Mouse (Mus musculus) adrenal gland, postnatal 36 days (tissue): ENCODE data around the gene Exoc5. TPM values are rescaled to one million over a fixed set of nuclear protein-coding genes. Genes with fewer than 3 reads are reported as not detected.

ENCODE experiments used
- DNase-seq, 2 experiments: peaks; one replicate each; pipeline ENCODE4 v3.0.0; 2021; ENCODE audit warnings: mixed read lengths in 1 of 2
- total RNA-seq, 2 experiments: library from RNA; stranded (reverse); gene quantifications; 2 replicates each; pipeline ENCODE4 v1.2.3; 2021

Gene Exoc5
- total RNA-seq, 2 experiments from 2014 or later = 34.6 to 39.2 TPM

DNA sequence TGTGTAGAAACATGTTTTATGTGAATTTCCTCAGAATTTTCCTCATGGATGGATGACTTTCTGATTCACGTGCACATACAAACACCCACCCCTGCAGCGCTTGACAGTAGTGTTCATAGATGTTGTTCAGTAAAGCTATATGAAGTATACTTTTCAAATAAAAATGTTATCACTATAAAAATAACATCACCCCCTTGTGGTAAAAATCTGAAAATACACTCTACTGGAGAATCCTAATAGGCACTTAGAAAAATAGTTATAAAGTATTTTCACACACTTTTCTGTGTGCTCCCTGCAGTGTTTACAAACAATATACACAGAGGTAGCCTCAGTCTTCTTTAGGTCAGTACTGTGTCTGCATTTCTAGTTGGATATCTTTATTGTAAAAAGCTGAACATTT is 58.5 kb downstream of the Exoc5 start:
- DNase-seq = no peak

GRCm38 (mm10) chr14:49001655-49002054 is 64.8 kb downstream of the Exoc5 start:
- no peak for DNase-seq

DNA sequence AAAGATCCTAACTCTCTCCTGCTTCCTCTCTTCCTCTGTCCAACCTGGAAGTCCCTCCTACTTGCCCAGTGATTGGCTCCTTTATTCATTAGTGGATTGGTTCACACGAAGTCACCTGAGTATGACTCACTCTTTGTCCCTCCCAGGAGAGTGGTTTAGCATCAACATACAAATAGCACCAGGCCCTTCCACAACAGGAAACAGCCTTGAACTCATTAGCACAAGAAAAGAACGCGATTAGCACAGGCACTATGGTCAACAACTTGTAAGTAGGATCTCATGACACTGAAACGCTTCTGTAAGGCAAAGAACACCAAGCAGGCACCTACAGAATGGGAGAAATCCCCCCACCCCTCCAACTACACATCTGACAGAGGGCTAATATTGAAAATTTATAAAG is 67.7 kb downstream of the Exoc5 start:
- DNase-seq = no peak

- no peak for DNase-seq
These were observed 72.6 kb downstream of the Exoc5 start for GRCm38 (mm10) chr14:48993861-48994260.

GRCm38 (mm10) chr14:48992070-48992580 is 74.3 kb downstream of the Exoc5 start:
- DNase-seq = no peak

DNA sequence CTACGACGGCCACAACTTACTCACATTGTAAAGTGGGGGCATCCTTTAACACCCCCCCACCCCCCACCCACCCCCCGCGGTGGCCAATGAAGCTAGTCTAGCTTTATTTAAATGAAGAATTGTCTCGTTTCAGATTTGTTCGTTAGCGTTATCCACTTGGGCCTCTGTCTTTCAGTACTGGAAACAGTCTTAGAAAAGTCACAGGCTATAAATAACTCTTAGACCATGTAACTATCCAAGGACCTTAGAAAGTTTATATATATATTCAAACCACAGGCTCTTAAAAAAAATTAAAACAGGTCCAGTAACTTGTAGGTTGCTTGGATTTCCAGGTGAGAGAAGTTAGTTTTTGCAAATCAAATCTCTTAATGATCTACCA is 75.3 kb downstream of the Exoc5 start:
- no peak for DNase-seq

- peak; percentile 47 to 54 for DNase-seq
These were observed 75.8 kb downstream of the Exoc5 start for GRCm38 (mm10) chr14:48990471-48991143.

DNA sequence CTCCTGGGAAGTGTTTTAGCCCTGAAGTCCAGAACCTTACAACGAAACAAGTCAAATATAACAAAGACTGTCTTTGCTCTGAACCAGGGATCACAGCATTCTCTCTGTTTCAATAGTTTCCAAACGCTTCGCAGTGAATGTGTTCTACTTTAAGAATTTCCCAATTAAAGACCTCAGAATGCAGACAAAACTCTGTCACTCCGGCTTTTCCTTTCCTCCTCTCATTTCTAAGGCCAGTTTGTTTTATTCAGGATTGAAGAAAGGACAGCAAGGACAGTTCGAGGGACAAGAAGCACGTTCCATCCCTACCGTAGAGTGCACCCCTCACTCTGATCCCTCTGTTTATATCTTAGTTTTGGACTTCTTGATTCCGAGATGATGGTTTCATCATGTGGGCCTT is 76.6 kb downstream of the Exoc5 start:
- no peak for DNase-seq

DNA sequence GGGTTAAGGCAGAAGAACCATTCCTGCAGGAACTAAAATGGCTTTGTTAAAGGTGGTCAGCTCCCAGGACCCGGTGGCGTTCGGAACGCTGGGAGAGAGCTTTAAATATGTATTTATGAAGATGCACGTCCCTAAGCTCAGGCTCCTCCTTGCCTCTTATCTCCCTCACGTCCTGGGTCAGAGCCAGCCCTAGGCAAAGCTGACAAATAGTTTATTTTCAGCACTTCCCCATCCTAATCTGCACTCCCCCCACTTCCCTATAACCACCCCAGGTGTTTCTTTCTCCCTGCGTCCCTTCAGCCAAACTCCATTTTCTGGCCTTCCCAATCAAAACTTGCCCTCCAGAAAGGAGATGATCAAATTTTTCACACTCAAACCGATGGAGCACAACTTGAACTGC is 80.2 kb downstream of the Exoc5 start:
- no peak for DNase-seq

- DNase-seq = peak; percentile 7 to 13
These were observed 80.8 kb downstream of the Exoc5 start for GRCm38 (mm10) chr14:48985673-48986072.

- DNase-seq = no peak
These were observed 87.5 kb downstream of the Exoc5 start for GRCm38 (mm10) chr14:48978971-48979388.

- DNase-seq = no peak
These were observed 94.9 kb downstream of the Exoc5 start for GRCm38 (mm10) chr14:48971546-48971945.

- DNase-seq = no peak
These were observed 97.8 kb downstream of the Exoc5 start for GRCm38 (mm10) chr14:48968670-48969069.

Other genes with a start within 250 kb of the Exoc5 start
- 10 to 100 TPM; 18.2 to 24.3 TPM for gene Ap5m1, start 556 bp downstream of the Exoc5 start, total RNA-seq
- gene Naa30, start 105.6 kb upstream of the Exoc5 start, total RNA-seq = 10 to 100 TPM; 32.6 to 39.9 TPM
- not detected for gene ccdc198, start 178.8 kb upstream of the Exoc5 start, total RNA-seq